Mouse (Mus musculus): ENCODE data around the gene Zbtb25. TPM values are rescaled to one million over a fixed set of nuclear protein-coding genes. Genes with fewer than 3 reads are reported as not detected.
A peak's percentile ranks its signal among the peaks of the same experiment; 100 is the strongest.

The Zbtb25 gene
- total and polyA plus RNA-seq, 2 experiments from 2014 or later, result 11.5 to 19.9 TPM

- no peak overlapping the region for H3K4me2 ChIP-seq (ENCODE audit: low read depth, low read length, poor library complexity, severe bottlenecking)
- no peaks in the 10 kb centered on the region for H3K4me1 ChIP-seq (ENCODE audit: insufficient read depth, low read length)
- ATAC-seq (ENCODE audit: low FRiP score) (no peak), DNase-seq (ENCODE audit: low spot score) (peak; percentile 51)
- no peaks in the 10 kb centered on the region for H3K27me3 ChIP-seq (ENCODE audit: insufficient read depth, low read length)
- no peaks in the 10 kb centered on the region for H3K9me3 ChIP-seq (ENCODE audit: low read length)
- H3K36me3 ChIP-seq (ENCODE audit: insufficient read depth, low read length), result peaks cover 5% of the 10 kb centered on the region; the same call in 1 of the 2 replicates
- 65% methylated on average over 11 of the region's 11 CpGs for WGBS
- TF ChIP-seq CTCF (IDR thresholded peaks at IDR 0.05), result no peak
- H3K9ac ChIP-seq (replicated peaks; ENCODE audit: low read length, poor library complexity, severe bottlenecking), result no peak overlapping the region
- no peak overlapping the region for H3K27ac ChIP-seq (ENCODE audit: low read depth, low read length)
- no peak overlapping the region for H3K4me3 ChIP-seq (ENCODE audit: low read depth, low read length)
Measured at GRCm38 (mm10) chr12:76388794-76389193, 19.4 kb upstream of the Zbtb25 start.

- no peak for ATAC-seq (ENCODE audit: low FRiP score)
- H3K27ac ChIP-seq (ENCODE audit: low read depth, low read length), result no peak overlapping the region
- WGBS, result 95% methylated on average over 8 of the region's 8 CpGs
Measured at GRCm38 (mm10) chr12:76385342-76385741, 15.9 kb upstream of the Zbtb25 start.

GRCm38 (mm10) chr12:76380151-76380550 lies 10.7 kb upstream of the Zbtb25 start:
- H3K4me1 ChIP-seq (ENCODE audit: insufficient read depth, low read length), result no peaks in the 10 kb centered on the region
- H3K9me3 ChIP-seq (ENCODE audit: low read length), result no peaks in the 10 kb centered on the region
- no peak for TF ChIP-seq CTCF (IDR thresholded peaks at IDR 0.05)
- ATAC-seq (ENCODE audit: low FRiP score) (no peak), DNase-seq (ENCODE audit: low spot score) (no peak)
- no peak overlapping the region for H3K4me2 ChIP-seq (ENCODE audit: low read depth, low read length, poor library complexity, severe bottlenecking)
- no peaks in the 10 kb centered on the region for H3K36me3 ChIP-seq (ENCODE audit: insufficient read depth, low read length)
- WGBS, result 91% methylated on average over 7 of the region's 7 CpGs
- no peak overlapping the region for H3K4me3 ChIP-seq (ENCODE audit: low read depth, low read length)
- H3K27me3 ChIP-seq (ENCODE audit: insufficient read depth, low read length), result no peaks in the 10 kb centered on the region
- H3K9ac ChIP-seq (replicated peaks; ENCODE audit: low read length, poor library complexity, severe bottlenecking), result no peak overlapping the region
- no peak overlapping the region for H3K27ac ChIP-seq (ENCODE audit: low read depth, low read length)

More at GRCm38 (mm10) chr12:76385342-76385741, 15.9 kb upstream of the Zbtb25 start:
- DNase-seq (ENCODE audit: low spot score), result no peak
- Histone ChIP-seq H3K36me3 (ENCODE audit: insufficient read depth, low read length) (peaks cover 5% of the 10 kb centered on the region; the same call in 1 of the 2 replicates), H3K27me3 (ENCODE audit: insufficient read depth, low read length) (no peaks in the 10 kb centered on the region), H3K4me1 (ENCODE audit: insufficient read depth, low read length) (no peaks in the 10 kb centered on the region), H3K4me2 (ENCODE audit: low read depth, low read length, poor library complexity, severe bottlenecking) (no peak overlapping the region), H3K9ac (replicated peaks; ENCODE audit: low read length, poor library complexity, severe bottlenecking) (no peak overlapping the region), H3K4me3 (ENCODE audit: low read depth, low read length) (no peak overlapping the region), H3K9me3 (ENCODE audit: low read length) (no peaks in the 10 kb centered on the region)
- no peak for TF ChIP-seq CTCF (IDR thresholded peaks at IDR 0.05)

GRCm38 (mm10) chr12:76378556-76378955 lies 9.2 kb upstream of the Zbtb25 start:
- H3K4me1 ChIP-seq (ENCODE audit: insufficient read depth, low read length), result no peaks in the 10 kb centered on the region
- WGBS, result 93% methylated on average over 5 of the region's 5 CpGs
- TF ChIP-seq CTCF (IDR thresholded peaks at IDR 0.05), result no peak

GRCm38 (mm10) chr12:76377726-76378125 lies 8.3 kb upstream of the Zbtb25 start:
- Histone ChIP-seq H3K4me3 (ENCODE audit: low read depth, low read length) (no peak overlapping the region), H3K4me2 (ENCODE audit: low read depth, low read length, poor library complexity, severe bottlenecking) (no peak overlapping the region), H3K27me3 (ENCODE audit: insufficient read depth, low read length) (no peaks in the 10 kb centered on the region), H3K9me3 (ENCODE audit: low read length) (no peaks in the 10 kb centered on the region), H3K36me3 (ENCODE audit: insufficient read depth, low read length) (no peaks in the 10 kb centered on the region), H3K9ac (replicated peaks; ENCODE audit: low read length, poor library complexity, severe bottlenecking) (no peak overlapping the region), H3K27ac (ENCODE audit: low read depth, low read length) (no peak overlapping the region), H3K4me1 (ENCODE audit: insufficient read depth, low read length) (no peaks in the 10 kb centered on the region)
- ATAC-seq (ENCODE audit: low FRiP score) (no peak), DNase-seq (ENCODE audit: low spot score) (no peak)
- TF ChIP-seq CTCF (IDR thresholded peaks at IDR 0.05), result no peak
- 94% methylated on average over 3 of the region's 3 CpGs for WGBS

More at GRCm38 (mm10) chr12:76378556-76378955, 9.2 kb upstream of the Zbtb25 start:
- Histone ChIP-seq H3K9me3 (ENCODE audit: low read length) (no peaks in the 10 kb centered on the region), H3K9ac (replicated peaks; ENCODE audit: low read length, poor library complexity, severe bottlenecking) (no peak overlapping the region), H3K4me2 (ENCODE audit: low read depth, low read length, poor library complexity, severe bottlenecking) (no peak overlapping the region), H3K36me3 (ENCODE audit: insufficient read depth, low read length) (no peaks in the 10 kb centered on the region), H3K27me3 (ENCODE audit: insufficient read depth, low read length) (no peaks in the 10 kb centered on the region), H3K27ac (ENCODE audit: low read depth, low read length) (no peak overlapping the region), H3K4me3 (ENCODE audit: low read depth, low read length) (no peak overlapping the region)
- DNase-seq (ENCODE audit: low spot score), result no peak
- ATAC-seq (ENCODE audit: low FRiP score), result no peak

GRCm38 (mm10) chr12:76377059-76377458 lies 7.7 kb upstream of the Zbtb25 start:
- no peak overlapping the region for H3K9ac ChIP-seq (replicated peaks; ENCODE audit: low read length, poor library complexity, severe bottlenecking)
- ATAC-seq (ENCODE audit: low FRiP score) (no peak), DNase-seq (ENCODE audit: low spot score) (no peak)
- no peaks in the 10 kb centered on the region for H3K27me3 ChIP-seq (ENCODE audit: insufficient read depth, low read length)
- 96% methylated on average over 6 of the region's 6 CpGs for WGBS
- no peak overlapping the region for H3K27ac ChIP-seq (ENCODE audit: low read depth, low read length)
- H3K36me3 ChIP-seq (ENCODE audit: insufficient read depth, low read length), result no peaks in the 10 kb centered on the region
- no peak overlapping the region for H3K4me2 ChIP-seq (ENCODE audit: low read depth, low read length, poor library complexity, severe bottlenecking)
- no peak for TF ChIP-seq CTCF (IDR thresholded peaks at IDR 0.05)
- no peaks in the 10 kb centered on the region for H3K9me3 ChIP-seq (ENCODE audit: low read length)
- no peaks in the 10 kb centered on the region for H3K4me1 ChIP-seq (ENCODE audit: insufficient read depth, low read length)
- no peak overlapping the region for H3K4me3 ChIP-seq (ENCODE audit: low read depth, low read length)
